15 mouse cellular contexts compared by ENCODE assay signal in the genomic region with DNA sequence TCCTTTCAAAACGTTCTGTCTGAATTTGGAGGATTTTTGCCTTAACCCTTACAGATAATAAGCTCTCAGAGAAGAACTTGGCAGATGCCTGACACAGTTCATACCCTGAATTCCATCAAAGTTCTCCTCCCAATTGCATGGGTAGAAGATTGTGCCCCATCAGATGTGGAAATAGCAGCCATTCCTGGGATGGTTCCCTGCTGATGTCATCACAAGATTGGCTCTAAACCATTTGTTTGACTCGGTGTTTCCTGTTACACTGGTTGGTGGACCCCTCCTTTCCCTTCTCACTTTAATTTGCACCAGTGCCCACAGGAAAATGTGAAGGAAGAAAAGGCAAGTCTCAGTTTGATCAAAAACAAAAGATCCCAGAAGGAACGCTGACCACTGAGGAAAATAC.
DNase-seq lines count a peak whose midpoint lies in the region; ATAC-seq and TF ChIP-seq lines count a peak whose summit lies in the region.
"Had no signal": no experiment of that assay in that cellular context is flagged by ENCODE, and none has a peak within 500 bp of the region (broad histone marks: within the 10 kb centered on the region; RNA-seq: fewer than 3 reads in every experiment).

No protein-coding gene starts in this region.

- no peak overlapping the region for H3K27ac ChIP-seq in kidney, adult 2 months (ENCODE audit: insufficient read depth, low read depth, low read length)
- H3K27ac ChIP-seq in kidney, embryonic 16.5 days (ENCODE audit: low read length), result no peak overlapping the region
- H3K27ac ChIP-seq: left cerebral cortex, adult 2 months; limb, embryonic 15.5 days; neural tube, embryonic 13.5 days had no signal

- TF ChIP-seq POLR2A in kidney, adult 2 months (IDR thresholded peaks at IDR 0.05; ENCODE audit: low read depth, low read length), result no peak

- no peaks in the 10 kb centered on the region for H3K4me1 ChIP-seq in kidney, adult 2 months (ENCODE audit: control insufficient read depth, insufficient read depth, low read length)
- peaks cover 10% of the 10 kb centered on the region; the same call in 1 of the 2 replicates for H3K4me1 ChIP-seq in kidney, embryonic 16.5 days (ENCODE audit: insufficient read depth, low read length)

- 31% methylated on average over 3 of the region's 3 CpGs for WGBS in kidney, adult 2 months
- whole genome bisulfite sequencing in kidney, embryonic 16.5 days, result 44% methylated on average over 3 of the region's 3 CpGs

- H3K9me3 ChIP-seq in kidney, embryonic 16.5 days (ENCODE audit: low read length), result peaks cover 9% of the 10 kb centered on the region
- H3K9me3 ChIP-seq: limb, embryonic 15.5 days had no signal

- H3K4me2 ChIP-seq in kidney, embryonic 16.5 days (replicated peaks; ENCODE audit: low read depth, low read length), result no peak overlapping the region
- H3K4me2 ChIP-seq: hindbrain, embryonic 14.5 days; limb, embryonic 15.5 days; neural tube, embryonic 13.5 days had no signal

- H3K36me3 ChIP-seq in kidney, adult 2 months (ENCODE audit: control insufficient read depth, insufficient read depth, low read length), result no peaks in the 10 kb centered on the region
- peaks cover 8% of the 10 kb centered on the region; the same call in 1 of the 2 replicates for H3K36me3 ChIP-seq in kidney, embryonic 16.5 days (ENCODE audit: insufficient read depth, low read length)
- H3K36me3 ChIP-seq: limb, embryonic 15.5 days had no signal

- no peak overlapping the region for H3K4me3 ChIP-seq in kidney, adult 2 months (ENCODE audit: insufficient read depth, low read depth, low read length)
- H3K4me3 ChIP-seq in kidney, embryonic 16.5 days (ENCODE audit: low read length), result no peak overlapping the region
- H3K4me3 ChIP-seq: left cerebral cortex, adult 2 months; limb, embryonic 15.5 days; neural tube, embryonic 13.5 days had no signal

- peak; percentile 40 for DNase-seq in embryo, embryonic 10 days (ENCODE audit: low spot score)
- DNase-seq in embryo, embryonic 9.5 days (ENCODE audit: extremely low spot score), result no peak
- DNase-seq in kidney, adult 2 months, result peak; percentile 23
- DNase-seq in embryo, embryonic 11 days, result peak; percentile 21
- DNase-seq in lung, postnatal 25 days (ENCODE audit: low spot score), result peak; percentile 71
- no peak for DNase-seq in kidney, adult 11 months
- no peak for DNase-seq in left cerebral cortex, adult 11 months (ENCODE audit: low spot score)
- DNase-seq: cerebellum, adult 18-20 months; kidney, adult 18-20 months; midbrain, embryonic 14.5 days had no signal

- TF ChIP-seq CTCF in kidney, adult 2 months (conservative IDR thresholded peaks at IDR 0.05; ENCODE audit: insufficient read depth, insufficient read length, low read depth, low read length), result no peak

- H3K27me3 ChIP-seq in kidney, adult 2 months (replicated peaks; ENCODE audit: control insufficient read depth, insufficient read depth, low read length), result no peaks in the 10 kb centered on the region
- H3K27me3 ChIP-seq in kidney, embryonic 16.5 days (ENCODE audit: insufficient read depth, low read length), result no peaks in the 10 kb centered on the region
- H3K27me3 ChIP-seq: limb, embryonic 15.5 days had no signal

- no peak overlapping the region for H3K9ac ChIP-seq in kidney, embryonic 16.5 days (replicated peaks; ENCODE audit: low read length)
- H3K9ac ChIP-seq: hindbrain, embryonic 14.5 days; limb, embryonic 15.5 days; neural tube, embryonic 13.5 days had no signal

- ATAC-seq in kidney, embryonic 16.5 days (ENCODE audit: low FRiP score, low TSS enrichment), result no peak

Comparison
In these comparisons a context has a peak if more than half of its experiments do, and no peak if none do; other contexts are left out.
1. DNase-seq: peak in embryo, embryonic 10 days (single experiment), kidney, adult 2 months (single experiment), embryo, embryonic 11 days (single experiment) and lung, postnatal 25 days (single experiment); none in embryo, embryonic 9.5 days (single experiment), kidney, adult 11 months (single experiment) and left cerebral cortex, adult 11 months (single experiment).